Mouse (Mus musculus): ENCODE results near the gene Dgki. TPM values are rescaled to one million over a fixed set of nuclear protein-coding genes. Genes with fewer than 3 reads are reported as not detected.

Dgki gene
- polyA plus RNA-seq, 1 experiment from 2014 or later, result 0.92 TPM

- DNase-seq (ENCODE audit: low spot score), result no peak
- Histone ChIP-seq H3K4me3 (ENCODE audit: low read depth, low read length) (no peak overlapping the region), H3K9me3 (ENCODE audit: control insufficient read depth, low read length) (no peaks in the 10 kb centered on the region), H3K4me2 (ENCODE audit: low read length) (no peak overlapping the region), H3K4me1 (replicated peaks; ENCODE audit: control insufficient read depth, insufficient read depth, low read length) (no peaks in the 10 kb centered on the region; the same call in 1 of the 2 replicates), H3K27ac (ENCODE audit: low read depth) (no peak overlapping the region), H3K27me3 (replicated peaks; ENCODE audit: control insufficient read depth, insufficient read depth, low read length) (no peaks in the 10 kb centered on the region), H3K36me3 (ENCODE audit: control insufficient read depth, insufficient read depth, low read length) (no peaks in the 10 kb centered on the region), H3K9ac (ENCODE audit: low read length) (no peak overlapping the region)
- 72% methylated on average over 1 of the region's 1 CpGs for WGBS
- no peak for ATAC-seq (replicated peaks; ENCODE audit: low FRiP score, low TSS enrichment, low read depth)
Measured at GRCm38 (mm10) chr6:36845288-36845687, 454.7 kb downstream of the Dgki start.

GRCm38 (mm10) chr6:36844258-36844657, 455.7 kb downstream of the Dgki start:
- no peaks in the 10 kb centered on the region for H3K36me3 ChIP-seq (ENCODE audit: control insufficient read depth, insufficient read depth, low read length)
- no peaks in the 10 kb centered on the region; the same call in 1 of the 2 replicates for H3K4me1 ChIP-seq (replicated peaks; ENCODE audit: control insufficient read depth, insufficient read depth, low read length)
- H3K4me2 ChIP-seq (ENCODE audit: low read length), result no peak overlapping the region
- ATAC-seq (replicated peaks; ENCODE audit: low FRiP score, low TSS enrichment, low read depth), result no peak
- 54% methylated on average over 6 of the region's 6 CpGs for WGBS
- no peak overlapping the region for H3K4me3 ChIP-seq (ENCODE audit: low read depth, low read length)
- H3K27me3 ChIP-seq (replicated peaks; ENCODE audit: control insufficient read depth, insufficient read depth, low read length), result no peaks in the 10 kb centered on the region
- H3K27ac ChIP-seq (ENCODE audit: low read depth), result 0 out of 2 replicates have a peak overlapping the region, but pooled peaks have one; percentile 38
- no peak for DNase-seq (ENCODE audit: low spot score)
- H3K9ac ChIP-seq (ENCODE audit: low read length), result no peak overlapping the region
- H3K9me3 ChIP-seq (ENCODE audit: control insufficient read depth, low read length), result no peaks in the 10 kb centered on the region

- WGBS, result 73% methylated on average over 3 of the region's 3 CpGs
- Histone ChIP-seq H3K36me3 (ENCODE audit: control insufficient read depth, insufficient read depth, low read length) (no peaks in the 10 kb centered on the region), H3K4me2 (ENCODE audit: low read length) (no peak overlapping the region), H3K4me1 (replicated peaks; ENCODE audit: control insufficient read depth, insufficient read depth, low read length) (no peaks in the 10 kb centered on the region; the same call in 1 of the 2 replicates), H3K4me3 (ENCODE audit: low read depth, low read length) (no peak overlapping the region), H3K27ac (ENCODE audit: low read depth) (0 out of 2 replicates have a peak overlapping the region, but pooled peaks have one; percentile 1), H3K9ac (ENCODE audit: low read length) (no peak overlapping the region), H3K9me3 (ENCODE audit: control insufficient read depth, low read length) (no peaks in the 10 kb centered on the region), H3K27me3 (replicated peaks; ENCODE audit: control insufficient read depth, insufficient read depth, low read length) (no peaks in the 10 kb centered on the region)
- ATAC-seq (replicated peaks; ENCODE audit: low FRiP score, low TSS enrichment, low read depth) (no peak), DNase-seq (ENCODE audit: low spot score) (no peak)
Measured at GRCm38 (mm10) chr6:36843031-36843488, 456.9 kb downstream of the Dgki start.

GRCm38 (mm10) chr6:36842101-36842922, 457.7 kb downstream of the Dgki start:
- DNase-seq (ENCODE audit: low spot score), result no peak
- H3K9ac ChIP-seq (ENCODE audit: low read length), result no peak overlapping the region
- no peaks in the 10 kb centered on the region for H3K9me3 ChIP-seq (ENCODE audit: control insufficient read depth, low read length)
- 0 out of 2 replicates have a peak overlapping the region, but pooled peaks have one; percentile 1 for H3K27ac ChIP-seq (ENCODE audit: low read depth)
- no peak for ATAC-seq (replicated peaks; ENCODE audit: low FRiP score, low TSS enrichment, low read depth)
- no peaks in the 10 kb centered on the region for H3K36me3 ChIP-seq (ENCODE audit: control insufficient read depth, insufficient read depth, low read length)
- H3K4me1 ChIP-seq (replicated peaks; ENCODE audit: control insufficient read depth, insufficient read depth, low read length), result no peaks in the 10 kb centered on the region; the same call in 1 of the 2 replicates
- no peak overlapping the region for H3K4me2 ChIP-seq (ENCODE audit: low read length)
- 53% methylated on average over 5 of the region's 5 CpGs for WGBS
- no peak overlapping the region for H3K4me3 ChIP-seq (ENCODE audit: low read depth, low read length)
- H3K27me3 ChIP-seq (replicated peaks; ENCODE audit: control insufficient read depth, insufficient read depth, low read length), result no peaks in the 10 kb centered on the region

- H3K9me3 ChIP-seq (ENCODE audit: control insufficient read depth, low read length), result no peaks in the 10 kb centered on the region
- no peaks in the 10 kb centered on the region; the same call in 1 of the 2 replicates for H3K4me1 ChIP-seq (replicated peaks; ENCODE audit: control insufficient read depth, insufficient read depth, low read length)
- no peak overlapping the region for H3K9ac ChIP-seq (ENCODE audit: low read length)
- H3K4me2 ChIP-seq (ENCODE audit: low read length), result no peak overlapping the region
- no peaks in the 10 kb centered on the region for H3K36me3 ChIP-seq (ENCODE audit: control insufficient read depth, insufficient read depth, low read length)
- no peak for DNase-seq (ENCODE audit: low spot score)
- WGBS, result 35% methylated on average over 3 of the region's 3 CpGs
- H3K27ac ChIP-seq (ENCODE audit: low read depth), result no peak overlapping the region
- ATAC-seq (replicated peaks; ENCODE audit: low FRiP score, low TSS enrichment, low read depth), result no peak
- H3K4me3 ChIP-seq (ENCODE audit: low read depth, low read length), result no peak overlapping the region
- no peaks in the 10 kb centered on the region for H3K27me3 ChIP-seq (replicated peaks; ENCODE audit: control insufficient read depth, insufficient read depth, low read length)
Measured at GRCm38 (mm10) chr6:36841701-36842100, 458.3 kb downstream of the Dgki start.

GRCm38 (mm10) chr6:36841174-36841573, 458.8 kb downstream of the Dgki start:
- H3K4me2 ChIP-seq (ENCODE audit: low read length), result no peak overlapping the region

GRCm38 (mm10) chr6:36838747-36839146, 461.2 kb downstream of the Dgki start:
- Histone ChIP-seq H3K36me3 (ENCODE audit: control insufficient read depth, insufficient read depth, low read length) (no peaks in the 10 kb centered on the region), H3K27me3 (replicated peaks; ENCODE audit: control insufficient read depth, insufficient read depth, low read length) (no peaks in the 10 kb centered on the region), H3K4me2 (ENCODE audit: low read length) (no peak overlapping the region), H3K4me1 (replicated peaks; ENCODE audit: control insufficient read depth, insufficient read depth, low read length) (no peaks in the 10 kb centered on the region; the same call in 1 of the 2 replicates), H3K9ac (ENCODE audit: low read length) (no peak overlapping the region), H3K4me3 (ENCODE audit: low read depth, low read length) (no peak overlapping the region), H3K27ac (ENCODE audit: low read depth) (no peak overlapping the region), H3K9me3 (ENCODE audit: control insufficient read depth, low read length) (no peaks in the 10 kb centered on the region)
- WGBS, result 96% methylated on average over 1 of the region's 1 CpGs
- no peak for DNase-seq (ENCODE audit: low spot score)
- no peak for ATAC-seq (replicated peaks; ENCODE audit: low FRiP score, low TSS enrichment, low read depth)

More at GRCm38 (mm10) chr6:36841174-36841573, 458.8 kb downstream of the Dgki start:
- no peaks in the 10 kb centered on the region; the same call in 1 of the 2 replicates for H3K4me1 ChIP-seq (replicated peaks; ENCODE audit: control insufficient read depth, insufficient read depth, low read length)
- no peaks in the 10 kb centered on the region for H3K27me3 ChIP-seq (replicated peaks; ENCODE audit: control insufficient read depth, insufficient read depth, low read length)
- no peak overlapping the region for H3K9ac ChIP-seq (ENCODE audit: low read length)
- no peak for DNase-seq (ENCODE audit: low spot score)
- no peaks in the 10 kb centered on the region for H3K9me3 ChIP-seq (ENCODE audit: control insufficient read depth, low read length)
- no peak for ATAC-seq (replicated peaks; ENCODE audit: low FRiP score, low TSS enrichment, low read depth)
- H3K4me3 ChIP-seq (ENCODE audit: low read depth, low read length), result no peak overlapping the region
- H3K36me3 ChIP-seq (ENCODE audit: control insufficient read depth, insufficient read depth, low read length), result no peaks in the 10 kb centered on the region
- H3K27ac ChIP-seq (ENCODE audit: low read depth), result no peak overlapping the region

GRCm38 (mm10) chr6:36835351-36835750, 464.6 kb downstream of the Dgki start:
- ATAC-seq (replicated peaks; ENCODE audit: low FRiP score, low TSS enrichment, low read depth) (no peak), DNase-seq (ENCODE audit: low spot score) (no peak)
- WGBS, result 85% methylated on average over 3 of the region's 3 CpGs
- Histone ChIP-seq H3K4me3 (ENCODE audit: low read depth, low read length) (no peak overlapping the region), H3K9ac (ENCODE audit: low read length) (no peak overlapping the region), H3K27me3 (replicated peaks; ENCODE audit: control insufficient read depth, insufficient read depth, low read length) (no peaks in the 10 kb centered on the region), H3K9me3 (ENCODE audit: control insufficient read depth, low read length) (no peaks in the 10 kb centered on the region), H3K4me2 (ENCODE audit: low read length) (no peak overlapping the region), H3K36me3 (ENCODE audit: control insufficient read depth, insufficient read depth, low read length) (no peaks in the 10 kb centered on the region), H3K4me1 (replicated peaks; ENCODE audit: control insufficient read depth, insufficient read depth, low read length) (no peaks in the 10 kb centered on the region), H3K27ac (ENCODE audit: low read depth) (no peak overlapping the region)

Data from intestine, embryonic 14.5 days (tissue).